Mouse (Mus musculus): ENCODE measurements around the gene Foxe3.

- no peak for TF ChIP-seq CTCF (IDR thresholded peaks at IDR 0.05; ENCODE audit: insufficient read depth, low read length)
- TF ChIP-seq POLR2A (IDR thresholded peaks at IDR 0.05; ENCODE audit: borderline replicate concordance, extremely low read depth, low read depth, low read length): no peak
Measured at GRCm38 (mm10) chr4:114876441-114876972, 49.3 kb downstream of the Foxe3 start.
